Mouse (Mus musculus) heart, postnatal 0 days (tissue): ENCODE measurements around the gene Hyal3. TPM values are rescaled to one million over a fixed set of nuclear protein-coding genes. Genes with fewer than 3 reads are reported as not detected.

Experiments used
- ATAC-seq: fragments of 200-750 bp; cut with Nextera tagmentation; 2 replicates; pipeline ENCODE4 v1.8.0; 2017; ENCODE audit warnings: low read depth, moderate number of reproducible peaks, moderate library complexity; ENCODE audit not compliant: insufficient read depth
- DNase-seq: peaks from one replicate; pipeline ENCODE4 v3.0.0-alpha.2; 2016; ENCODE audit warnings: low spot score
- H3K27ac ChIP-seq: fragments of 300-500 bp; sonication (generic); 2 replicates; pipeline ENCODE4 v1.5.1; 2014; ENCODE audit warnings: low read depth, mild to moderate bottlenecking
- H3K27me3 ChIP-seq: fragments of 300-500 bp; sonication (generic); 2 replicates; pipeline ENCODE4 v1.6.1; 2014; ENCODE audit warnings: low read length, mixed read lengths; ENCODE audit not compliant: control insufficient read depth, insufficient read depth
- H3K36me3 ChIP-seq: fragments of 300-500 bp; sonication (generic); replicated peaks from 2 replicates; pipeline ENCODE4 v1.6.1; 2014; ENCODE audit warnings: low read length, mixed read lengths; ENCODE audit not compliant: control insufficient read depth, insufficient read depth
- H3K4me1 ChIP-seq: fragments of 300-500 bp; sonication (generic); 2 replicates; pipeline ENCODE4 v1.6.1; 2014; ENCODE audit warnings: antibody characterized with exemption; ENCODE audit not compliant: control insufficient read depth, insufficient read depth
- H3K4me2 ChIP-seq: fragments of 300-500 bp; sonication (generic); 2 replicates; pipeline ENCODE4 v1.6.1; 2014; ENCODE audit warnings: low read depth, mild to moderate bottlenecking, low read length, moderate library complexity
- H3K4me3 ChIP-seq: fragments of 300-500 bp; sonication (generic); 2 replicates; pipeline ENCODE4 v1.5.1; 2014; ENCODE audit warnings: low read depth, low read length
- H3K9ac ChIP-seq: fragments of 300-500 bp; sonication (generic); replicated peaks from 2 replicates; pipeline ENCODE4 v1.6.1; 2014; ENCODE audit warnings: low read depth, low read length, mixed read lengths
- H3K9me3 ChIP-seq: fragments of 300-500 bp; sonication (generic); replicated peaks from 2 replicates; pipeline ENCODE4 v1.6.1; 2016; ENCODE audit warnings: low read length; ENCODE audit not compliant: control insufficient read depth
- CTCF ChIP-seq: IDR thresholded peaks from 2 replicates; pipeline ENCODE4 v1.5.1; 2016; ENCODE audit warnings: antibody characterized with exemption, control low read depth, low read depth
- EP300 ChIP-seq: IDR thresholded peaks from 2 replicates; pipeline ENCODE4 v1.6.1; 2016; ENCODE audit warnings: antibody characterized with exemption, low read depth
- WGBS: fragments of 180-500 bp; shearing (Covaris S2); extraction: QIAGEN DNeasy Blood & Tissue Kit; methylation state at CpG from one replicate; pipeline ENCODE4 v1.1.7; 2014; 5-methylcytosine and 5-hydroxymethylcytosine counted together
- polyA plus RNA-seq: library from polyadenylated mRNA; unstranded; fragments of >200 nt; fragmentation: Nextera tagmentation; extraction: Ambion mirVana; gene quantifications from 2 replicates; pipeline ENCODE4 v1.2.1, GENCODE M21; 2015
- total RNA-seq: library from RNA; depleted of rRNA; stranded (reverse); fragments of >200 nt; gene quantifications from 2 replicates; pipeline ENCODE4 v1.2.3, GENCODE M21; 2014; ENCODE audit warnings: low replicate concordance

The Hyal3 gene
- total and polyA plus RNA-seq, 2 experiments from 2014 or later: 0.44 to 0.65 TPM

DNA sequence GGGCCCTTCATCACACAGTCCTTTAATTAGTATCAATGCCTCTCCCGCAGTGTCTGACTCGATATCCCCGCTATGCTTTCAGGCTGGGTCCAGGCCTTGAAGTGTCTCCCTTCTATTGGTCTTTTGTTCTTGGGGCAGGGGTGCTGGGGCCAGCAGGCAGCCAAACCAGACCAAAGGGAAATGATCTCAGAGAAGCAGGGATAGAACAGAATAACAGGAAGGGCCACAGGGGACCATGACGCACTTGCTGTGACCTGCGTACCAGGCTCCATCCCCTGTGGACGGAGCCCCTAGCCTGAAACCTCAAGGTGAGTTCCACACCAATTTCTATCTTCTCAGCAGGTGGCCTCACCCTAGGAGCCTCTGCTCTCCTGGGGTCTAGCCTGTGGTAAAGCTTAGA lies 37.5 kb downstream of the Hyal3 start:
- TF ChIP-seq CTCF (no peak), EP300 (no peak)
- no peak overlapping the region for H3K4me3 ChIP-seq
- H3K27me3 ChIP-seq: no peaks in the 10 kb centered on the region
- H3K36me3 ChIP-seq: peaks cover 66% of the 10 kb centered on the region
- H3K27ac ChIP-seq: peak overlapping the region; percentile 93
- no peak for ATAC-seq
- DNase-seq: no peak
- peak overlapping the region; percentile 4; the same call in 1 of the 2 replicates for H3K4me2 ChIP-seq
- WGBS: 50% methylated on average over 6 of the region's 6 CpGs
- peak overlapping the region; percentile 36; the same call in 1 of the 2 replicates for H3K9ac ChIP-seq
- H3K9me3 ChIP-seq: no peaks in the 10 kb centered on the region
- peaks cover 37% of the 10 kb centered on the region for H3K4me1 ChIP-seq

DNA sequence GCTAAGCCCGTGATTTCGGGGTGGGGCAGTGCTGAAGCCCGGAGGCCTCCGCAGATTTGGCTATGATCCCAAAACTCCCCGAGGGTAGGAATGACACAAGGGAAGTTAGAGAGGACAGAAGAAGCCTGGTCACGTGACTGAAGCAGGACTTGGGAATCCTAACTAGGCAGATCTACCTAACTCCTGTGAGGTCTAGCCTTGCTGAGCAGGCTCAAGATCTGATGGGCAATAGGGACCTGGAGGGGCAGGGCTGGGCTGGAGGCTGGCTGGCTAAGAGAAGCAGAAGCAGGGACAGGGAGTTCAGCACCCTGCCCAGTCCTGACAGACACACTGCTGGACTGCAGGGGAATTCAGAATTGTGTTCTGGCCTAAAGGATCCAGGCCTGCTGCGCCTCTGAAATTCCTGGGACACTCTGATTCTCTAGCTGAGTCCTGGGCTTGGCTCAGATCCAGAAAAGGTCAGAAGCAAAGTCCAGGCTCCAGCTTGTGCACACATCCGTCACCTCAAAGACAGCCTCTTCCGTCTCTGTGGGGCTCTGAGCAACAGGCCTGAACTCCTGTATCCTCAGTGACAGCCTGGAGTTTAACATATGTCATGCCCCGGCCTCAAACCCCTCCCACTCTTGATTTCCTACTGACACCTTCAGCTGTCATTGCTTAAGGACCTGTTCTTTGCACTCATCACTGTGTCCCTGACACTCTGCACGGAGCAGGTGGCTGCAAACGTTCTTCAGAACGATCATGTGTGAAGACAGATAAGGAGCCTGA lies 38.3 kb downstream of the Hyal3 start:
- H3K27ac ChIP-seq: peak overlapping the region; percentile 93
- TF ChIP-seq CTCF (peak; percentile 9; the same call in 1 of the 2 replicates), EP300 (peak; percentile 100)
- WGBS: 9% methylated on average over 13 of the region's 13 CpGs
- ATAC-seq (peak; percentile 88), DNase-seq (peak; percentile 91)
- peak overlapping the region; percentile 4; the same call in 1 of the 2 replicates for H3K4me2 ChIP-seq
- H3K9ac ChIP-seq: peak overlapping the region; percentile 36; the same call in 1 of the 2 replicates
- H3K4me1 ChIP-seq: peaks cover 43% of the 10 kb centered on the region
- no peaks in the 10 kb centered on the region for H3K9me3 ChIP-seq
- peaks cover 61% of the 10 kb centered on the region for H3K36me3 ChIP-seq
- no peak overlapping the region for H3K4me3 ChIP-seq
- no peaks in the 10 kb centered on the region for H3K27me3 ChIP-seq

GRCm38 (mm10) chr9:107619546-107619879 lies 38.9 kb downstream of the Hyal3 start:
- ATAC-seq (no peak), DNase-seq (no peak)
- Histone ChIP-seq H3K36me3 (peaks cover 56% of the 10 kb centered on the region), H3K4me3 (no peak overlapping the region), H3K4me2 (peak overlapping the region; percentile 2; the same call in 1 of the 2 replicates), H3K27me3 (no peaks in the 10 kb centered on the region), H3K4me1 (peaks cover 48% of the 10 kb centered on the region), H3K27ac (peak overlapping the region; percentile 93), H3K9me3 (no peaks in the 10 kb centered on the region), H3K9ac (no peak overlapping the region)
- TF ChIP-seq CTCF: no peak
- TF ChIP-seq EP300: no peak
- 10% methylated on average over 13 of the region's 13 CpGs for WGBS

DNA sequence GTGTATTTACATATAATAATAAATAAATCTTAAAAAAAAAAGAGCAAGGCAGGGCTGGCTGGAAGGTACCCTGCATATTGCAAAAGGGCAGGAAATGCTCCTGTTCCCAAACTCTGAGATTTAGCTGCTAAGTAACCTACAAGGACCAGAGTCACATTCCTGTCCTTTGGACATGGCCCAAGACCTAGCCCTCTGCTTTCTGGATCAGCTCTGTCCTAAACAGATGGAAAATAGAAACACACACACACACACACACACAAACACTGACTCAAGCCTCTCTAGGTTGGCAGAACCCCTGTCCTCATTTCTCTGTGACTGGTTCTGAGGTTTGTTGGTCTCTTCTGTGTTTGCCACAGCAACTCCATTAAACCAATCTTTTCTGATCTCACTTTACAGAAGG lies 40.3 kb downstream of the Hyal3 start:
- Histone ChIP-seq H3K9ac (no peak overlapping the region), H3K4me3 (no peak overlapping the region), H3K4me1 (peaks cover 56% of the 10 kb centered on the region), H3K4me2 (no peak overlapping the region), H3K27ac (peak overlapping the region; percentile 93), H3K36me3 (peaks cover 49% of the 10 kb centered on the region), H3K9me3 (no peaks in the 10 kb centered on the region), H3K27me3 (no peaks in the 10 kb centered on the region)
- ATAC-seq (no peak), DNase-seq (no peak)
- TF ChIP-seq EP300 (no peak), CTCF (no peak)

GRCm38 (mm10) chr9:107624539-107624938 lies 43.9 kb downstream of the Hyal3 start:
- DNase-seq: peak; percentile 72
- TF ChIP-seq EP300: 0 out of 2 replicates have a peak, but pooled peaks have one; percentile 23
- no peak for TF ChIP-seq CTCF
- peak overlapping the region; percentile 14; the same call in 1 of the 2 replicates for H3K4me2 ChIP-seq

More at GRCm38 (mm10) chr9:107624539-107624938, 43.9 kb downstream of the Hyal3 start:
- Histone ChIP-seq H3K36me3 (peaks cover 29% of the 10 kb centered on the region), H3K27ac (peak overlapping the region; percentile 94), H3K27me3 (no peaks in the 10 kb centered on the region), H3K4me1 (peaks cover 71% of the 10 kb centered on the region), H3K4me3 (no peak overlapping the region), H3K9me3 (no peaks in the 10 kb centered on the region), H3K9ac (peak overlapping the region; percentile 32)
- ATAC-seq: 0 out of 2 replicates have a peak, but pooled peaks have one; percentile 14
- 57% methylated on average over 5 of the region's 5 CpGs for WGBS
